Mouse (Mus musculus) myocyte (in vitro differentiated cells): ENCODE measurements around the gene Map3k20. TPM values are rescaled to one million over a fixed set of nuclear protein-coding genes. Genes with fewer than 3 reads are reported as not detected.
A peak's percentile ranks its signal among the peaks of the same experiment; 100 is the strongest.

ENCODE experiments used
- H3K27me3 ChIP-seq: one replicate; pipeline ENCODE4 v1.6.1; 2011; ENCODE audit not compliant: control insufficient read depth, insufficient read depth, insufficient read length
- H3K36me3 ChIP-seq: one replicate; pipeline ENCODE4 v1.6.1; 2011; ENCODE audit not compliant: control insufficient read depth, insufficient read depth
- H3K4me2 ChIP-seq: one replicate; pipeline ENCODE4 v1.6.1; 2011; ENCODE audit warnings: low read depth, control low read depth
- H3K4me3 ChIP-seq: one replicate; pipeline ENCODE4 v1.5.1; 2011; ENCODE audit warnings: mild to moderate bottlenecking, control low read depth, moderate library complexity
- H3K79me2 ChIP-seq: one replicate; pipeline ENCODE4 v1.6.1; 2011; ENCODE audit not compliant: control insufficient read depth, insufficient read depth
- H3ac ChIP-seq: one replicate; pipeline ENCODE4 v1.6.1; 2011; ENCODE audit not compliant: control insufficient read depth, insufficient read length
- CEBPB ChIP-seq: IDR thresholded peaks from 2 replicates; pipeline ENCODE4 v1.6.1; 2011; ENCODE audit warnings: mild to moderate bottlenecking, moderate library complexity; ENCODE audit not compliant: poor library complexity, insufficient read depth, severe bottlenecking
- E2F4 ChIP-seq: IDR thresholded peaks from one replicate; pipeline ENCODE4 v1.6.1; 2011; ENCODE audit warnings: mild to moderate bottlenecking, control low read depth, moderate library complexity; ENCODE audit not compliant: insufficient read depth
- MAX ChIP-seq: IDR thresholded peaks from one replicate; pipeline ENCODE4 v1.6.1; 2011; ENCODE audit warnings: low read depth, mild to moderate bottlenecking, control low read depth
- MYOD1 ChIP-seq, 3 experiments: IDR thresholded peaks; one replicate each; pipeline ENCODE4 v1.6.1; 2011; ENCODE audit warnings: control low read depth in 2 of 3, low read depth in 2 of 3, mild to moderate bottlenecking in 2 of 3, moderate library complexity in 1 of 3; ENCODE audit not compliant: insufficient read length in 2 of 3, control insufficient read depth in 1 of 3
- MYOG ChIP-seq, 3 experiments: IDR thresholded peaks; one replicate each; pipeline ENCODE4 v1.6.1; 2011; ENCODE audit warnings: control low read depth in 2 of 3, low read depth in 2 of 3, mild to moderate bottlenecking in 2 of 3; ENCODE audit not compliant: insufficient read length in 2 of 3, control insufficient read depth in 1 of 3, insufficient read depth in 1 of 3
- POLR2A ChIP-seq: IDR thresholded peaks from one replicate; pipeline ENCODE4 v1.6.1; 2011; ENCODE audit warnings: low read depth, mild to moderate bottlenecking, control low read depth, moderate library complexity; ENCODE audit not compliant: insufficient read length
- POLR2AphosphoS2 ChIP-seq: IDR thresholded peaks from one replicate; pipeline ENCODE4 v1.6.1; 2011; ENCODE audit warnings: low read depth, control low read depth; ENCODE audit not compliant: insufficient read length
- REST ChIP-seq: IDR thresholded peaks from one replicate; pipeline ENCODE4 v1.6.1; 2011; ENCODE audit warnings: mild to moderate bottlenecking, control low read depth, moderate library complexity; ENCODE audit not compliant: insufficient read depth, insufficient read length
- SRF ChIP-seq: IDR thresholded peaks from one replicate; pipeline ENCODE4 v1.6.1; 2011; ENCODE audit warnings: low read depth; ENCODE audit not compliant: control insufficient read depth, insufficient read length
- TCF12 ChIP-seq: IDR thresholded peaks from one replicate; pipeline ENCODE4 v1.6.1; 2011; ENCODE audit warnings: mild to moderate bottlenecking, control low read depth; ENCODE audit not compliant: poor library complexity, insufficient read depth, severe bottlenecking
- TCF3 ChIP-seq: IDR thresholded peaks from one replicate; pipeline ENCODE4 v1.6.1; 2011; ENCODE audit warnings: low read depth, control low read depth; ENCODE audit not compliant: insufficient read length
- USF1 ChIP-seq: IDR thresholded peaks from one replicate; pipeline ENCODE4 v1.6.1; 2011; ENCODE audit warnings: low read depth, mild to moderate bottlenecking, control low read depth, moderate library complexity
- polyA plus RNA-seq: library from polyadenylated mRNA; unstranded; fragments of >200 nt; fragmentation: generic; extraction: Trizol; gene quantifications from one replicate; pipeline ENCODE4 v1.2.1, GENCODE M21; 2012; ENCODE audit warnings: missing spikeins

Gene Map3k20
- polyA plus RNA-seq, 1 experiment, result 13.7 TPM

GRCm38 (mm10) chr2:72475797-72476485 lies 190.5 kb downstream of the Map3k20 start, which contains the start of gene Cdca7:
Cdca7 (plus strand) TSS chr2:72476159.
- H3K36me3 ChIP-seq, result no peaks in the 10 kb centered on the region
- no peak for TF ChIP-seq TCF3
- no peak for TF ChIP-seq POLR2AphosphoS2
- no peak for TF ChIP-seq REST
- TF ChIP-seq USF1, result no peak
- no peak for TF ChIP-seq MAX
- no peak for TF ChIP-seq SRF
- TF ChIP-seq MYOG (IDR thresholded peaks at IDR 0.05; ENCODE audit: control insufficient read depth in 1 of 3, insufficient read depth in 1 of 3, insufficient read length in 2 of 3, low read depth in 2 of 3), result no peak
- peak; percentile 52 for TF ChIP-seq E2F4
- no peak for TF ChIP-seq TCF12
- TF ChIP-seq MYOD1 (IDR thresholded peaks at IDR 0.05; ENCODE audit: control insufficient read depth in 1 of 3, insufficient read length in 2 of 3, low read depth in 2 of 3), result no peak
- peak; percentile 44 for TF ChIP-seq POLR2A
- TF ChIP-seq CEBPB, result no peak
- peak within 1 kb of the TSS; percentile 79 for H3K4me2 ChIP-seq
- H3K4me3 ChIP-seq, result peak within 1 kb of the TSS; percentile 63
- no peaks in the 10 kb centered on the region for H3K27me3 ChIP-seq
- peaks cover 20% of the 10 kb centered on the region for H3K79me2 ChIP-seq
- H3ac ChIP-seq, result peak within 1 kb of the TSS; percentile 7

GRCm38 (mm10) chr2:72476486-72477211 lies 191.2 kb downstream of the Map3k20 start:
- Histone ChIP-seq H3K36me3 (no peaks in the 10 kb centered on the region), H3K4me3 (peak overlapping the region; percentile 63), H3K4me2 (peak overlapping the region; percentile 79), H3K79me2 (peaks cover 20% of the 10 kb centered on the region), H3ac (peak overlapping the region; percentile 7), H3K27me3 (no peaks in the 10 kb centered on the region)
- TF ChIP-seq CEBPB (no peak), USF1 (no peak), MAX (no peak), REST (no peak), E2F4 (no peak), POLR2A (no peak), MYOG (IDR thresholded peaks at IDR 0.05; ENCODE audit: control insufficient read depth in 1 of 3, insufficient read depth in 1 of 3, insufficient read length in 2 of 3, low read depth in 2 of 3) (no peak), POLR2AphosphoS2 (no peak), TCF12 (no peak), SRF (no peak), MYOD1 (IDR thresholded peaks at IDR 0.05; ENCODE audit: control insufficient read depth in 1 of 3, insufficient read length in 2 of 3, low read depth in 2 of 3) (no peak), TCF3 (no peak)

DNA sequence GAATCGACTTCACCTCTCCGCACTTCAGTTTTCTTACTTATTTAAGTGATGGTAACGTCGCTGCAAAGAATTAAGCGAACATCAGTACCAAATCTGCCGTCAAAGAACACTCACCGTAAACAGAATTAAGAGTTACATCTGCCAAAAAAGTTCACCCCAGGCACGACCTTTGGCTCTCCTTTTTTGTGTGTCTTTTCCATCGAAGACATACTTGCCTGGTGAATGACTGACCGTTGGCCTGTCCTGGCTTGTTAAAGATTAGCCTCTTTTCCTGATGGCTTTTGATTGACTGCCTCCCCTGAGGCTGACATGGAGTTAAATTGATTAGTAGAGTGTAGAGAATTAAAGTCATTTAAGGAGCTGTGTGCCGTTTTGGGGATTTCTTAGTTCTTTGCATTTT lies 191.8 kb downstream of the Map3k20 start:
- Histone ChIP-seq H3K27me3 (no peaks in the 10 kb centered on the region), H3K36me3 (no peaks in the 10 kb centered on the region), H3K79me2 (peaks cover 20% of the 10 kb centered on the region), H3K4me3 (peak overlapping the region; percentile 63), H3ac (no peak overlapping the region), H3K4me2 (peak overlapping the region; percentile 79)
- TF ChIP-seq USF1 (no peak), MYOD1 (IDR thresholded peaks at IDR 0.05; ENCODE audit: control insufficient read depth in 1 of 3, insufficient read length in 2 of 3, low read depth in 2 of 3) (no peak), REST (no peak), TCF12 (no peak), MAX (no peak), E2F4 (no peak), POLR2A (no peak), CEBPB (no peak), SRF (no peak), MYOG (IDR thresholded peaks at IDR 0.05; ENCODE audit: control insufficient read depth in 1 of 3, insufficient read depth in 1 of 3, insufficient read length in 2 of 3, low read depth in 2 of 3) (no peak), POLR2AphosphoS2 (no peak), TCF3 (no peak)

- H3K79me2 ChIP-seq, result peaks cover 20% of the 10 kb centered on the region
- no peak overlapping the region for H3K4me2 ChIP-seq
- H3K4me3 ChIP-seq, result no peak overlapping the region
- no peak overlapping the region for H3ac ChIP-seq
- H3K36me3 ChIP-seq, result peaks cover 6% of the 10 kb centered on the region
- TF ChIP-seq POLR2AphosphoS2 (no peak), E2F4 (no peak), TCF3 (no peak), USF1 (no peak), SRF (no peak), CEBPB (no peak), MAX (no peak), TCF12 (no peak), MYOG (IDR thresholded peaks at IDR 0.05; ENCODE audit: control insufficient read depth in 1 of 3, insufficient read depth in 1 of 3, insufficient read length in 2 of 3, low read depth in 2 of 3) (no peak), POLR2A (no peak), REST (no peak), MYOD1 (IDR thresholded peaks at IDR 0.05; ENCODE audit: control insufficient read depth in 1 of 3, insufficient read length in 2 of 3, low read depth in 2 of 3) (no peak)
- H3K27me3 ChIP-seq, result no peaks in the 10 kb centered on the region
These were observed 192.7 kb downstream of the Map3k20 start for GRCm38 (mm10) chr2:72478176-72478575.
